11 mouse cellular contexts compared by ENCODE assay signal in the genomic region with DNA sequence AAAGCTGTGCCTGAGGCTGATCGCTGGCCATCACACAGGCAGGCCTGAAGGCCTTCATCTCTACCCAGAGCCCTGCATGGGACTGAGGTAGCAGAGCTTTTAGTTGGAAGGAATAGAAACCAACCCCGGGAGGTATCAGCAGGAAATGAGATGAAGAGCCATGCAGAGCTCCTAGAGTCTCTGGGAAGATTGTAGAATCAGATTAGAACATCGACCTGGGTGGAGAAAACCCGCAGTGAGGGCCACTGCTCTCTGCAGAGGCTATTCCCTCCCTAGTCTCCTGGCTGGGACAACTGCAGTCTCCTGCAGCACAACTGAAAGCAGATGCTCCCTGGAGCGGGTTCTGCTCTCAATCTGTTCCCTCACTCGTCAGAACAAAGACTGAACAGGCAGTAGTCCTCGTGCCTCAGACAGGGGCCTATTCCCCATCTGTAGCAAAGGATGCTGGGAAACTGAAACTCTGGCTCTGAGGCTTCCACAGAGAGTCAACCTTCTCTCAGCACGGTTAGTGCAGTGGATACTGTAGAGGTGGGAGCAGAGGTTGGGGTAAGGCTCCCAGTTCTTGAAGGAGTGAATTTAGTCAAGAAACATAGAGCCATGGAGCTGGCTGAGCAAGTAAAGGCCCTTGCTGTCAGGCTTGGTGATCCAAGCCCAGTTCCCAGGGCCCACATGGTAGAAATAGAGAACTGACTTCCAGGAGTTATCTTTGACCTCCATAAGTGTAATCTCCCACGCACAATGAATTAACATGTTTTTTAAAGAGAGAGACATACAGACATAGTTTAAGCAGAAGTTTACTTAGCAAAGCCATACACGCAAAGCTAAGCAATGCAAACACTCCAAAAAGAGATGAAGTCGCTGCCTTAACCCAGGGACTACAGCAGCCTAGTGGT. TPM values are rescaled to one million over a fixed set of nuclear protein-coding genes. Genes with fewer than 3 reads are reported as not detected.
DNase-seq lines count a peak whose midpoint lies in the region; ATAC-seq lines count a peak whose summit lies in the region.
"Had no signal": no experiment of that assay in that cellular context is flagged by ENCODE, and none has a peak within 500 bp of the region (broad histone marks: within the 10 kb centered on the region; RNA-seq: fewer than 3 reads in every experiment).

No protein-coding gene starts in this region.

- no peaks in the 10 kb centered on the region for H3K27me3 ChIP-seq in forebrain, embryonic 10.5 days (ENCODE audit: poor library complexity, severe bottlenecking)
- H3K27me3 ChIP-seq in forebrain, embryonic 13.5 days = no peaks in the 10 kb centered on the region
- no peaks in the 10 kb centered on the region for H3K27me3 ChIP-seq in midbrain, embryonic 12.5 days
- H3K27me3 ChIP-seq in midbrain, embryonic 16.5 days (ENCODE audit: control insufficient read depth, insufficient read depth, low read depth, low read length) = no peaks in the 10 kb centered on the region
- no peaks in the 10 kb centered on the region for H3K27me3 ChIP-seq in embryonic facial prominence, embryonic 14.5 days (replicated peaks; ENCODE audit: control insufficient read depth, insufficient read depth, low read length)
- H3K27me3 ChIP-seq in liver, embryonic 15.5 days = no peaks in the 10 kb centered on the region

- no peaks in the 10 kb centered on the region for H3K9me3 ChIP-seq in forebrain, embryonic 10.5 days
- no peaks in the 10 kb centered on the region for H3K9me3 ChIP-seq in forebrain, embryonic 13.5 days (replicated peaks)
- H3K9me3 ChIP-seq in midbrain, embryonic 12.5 days = no peaks in the 10 kb centered on the region
- no peaks in the 10 kb centered on the region for H3K9me3 ChIP-seq in midbrain, embryonic 16.5 days (replicated peaks; ENCODE audit: control insufficient read depth, low read length, poor library complexity, severe bottlenecking)
- H3K9me3 ChIP-seq in embryonic facial prominence, embryonic 14.5 days (ENCODE audit: control insufficient read depth, low read length) = no peaks in the 10 kb centered on the region
- H3K9me3 ChIP-seq in liver, embryonic 15.5 days (replicated peaks) = no peaks in the 10 kb centered on the region

- H3K4me3 ChIP-seq in forebrain, embryonic 10.5 days = no peak overlapping the region
- no peak overlapping the region for H3K4me3 ChIP-seq in forebrain, embryonic 13.5 days
- H3K4me3 ChIP-seq in midbrain, embryonic 12.5 days = no peak overlapping the region
- no peak overlapping the region for H3K4me3 ChIP-seq in midbrain, embryonic 16.5 days (ENCODE audit: low read depth, low read length)
- H3K4me3 ChIP-seq in embryonic facial prominence, embryonic 14.5 days (ENCODE audit: low read depth, low read length) = no peak overlapping the region
- H3K4me3 ChIP-seq in liver, embryonic 15.5 days (replicated peaks) = no peak overlapping the region

- no peak overlapping the region for H3K9ac ChIP-seq in forebrain, embryonic 13.5 days
- H3K9ac ChIP-seq in midbrain, embryonic 12.5 days (replicated peaks) = no peak overlapping the region
- H3K9ac ChIP-seq in midbrain, embryonic 16.5 days (ENCODE audit: low read depth, low read length) = no peak overlapping the region
- H3K9ac ChIP-seq in embryonic facial prominence, embryonic 14.5 days (ENCODE audit: low read depth, low read length) = peak overlapping the region; percentile 15; the same call in 1 of the 2 replicates
- H3K9ac ChIP-seq in liver, embryonic 15.5 days = no peak overlapping the region
- H3K9ac ChIP-seq: hindbrain, embryonic 14.5 days; lung, embryonic 14.5 days had no signal

- 56% methylated on average over 11 of the region's 11 CpGs for WGBS in forebrain, embryonic 10.5 days
- 56% methylated on average over 11 of the region's 11 CpGs for WGBS in forebrain, embryonic 13.5 days
- WGBS in midbrain, embryonic 12.5 days = 52% methylated on average over 11 of the region's 11 CpGs
- WGBS in midbrain, embryonic 16.5 days = 53% methylated on average over 11 of the region's 11 CpGs
- 43% methylated on average over 11 of the region's 11 CpGs for WGBS in embryonic facial prominence, embryonic 14.5 days
- 43% methylated on average over 11 of the region's 11 CpGs for WGBS in liver, embryonic 15.5 days (ENCODE audit: insufficient replicate concordance)

- H3K4me2 ChIP-seq in forebrain, embryonic 13.5 days = no peak overlapping the region
- no peak overlapping the region for H3K4me2 ChIP-seq in midbrain, embryonic 12.5 days (replicated peaks)
- H3K4me2 ChIP-seq in midbrain, embryonic 16.5 days (ENCODE audit: low read length) = no peak overlapping the region
- no peak overlapping the region for H3K4me2 ChIP-seq in embryonic facial prominence, embryonic 14.5 days (ENCODE audit: low read depth, low read length)
- no peak overlapping the region for H3K4me2 ChIP-seq in liver, embryonic 15.5 days
- H3K4me2 ChIP-seq: hindbrain, embryonic 14.5 days; lung, embryonic 14.5 days had no signal

- DNase-seq in forebrain, embryonic 10.5 days (ENCODE audit: extremely low spot score, low spot score) = no peak
- peak; percentile 46 for DNase-seq in embryonic facial prominence, embryonic 14.5 days (ENCODE audit: low spot score)
- no peak for DNase-seq in left cerebral cortex, adult 18-20 months (ENCODE audit: low spot score in 2 of 2)
- DNase-seq: lung, embryonic 14.5 days; thymus, postnatal 36 days had no signal

- no peak for ATAC-seq in forebrain, embryonic 13.5 days
- no peak for ATAC-seq in midbrain, embryonic 12.5 days (ENCODE audit: low FRiP score, low read depth)
- ATAC-seq in midbrain, embryonic 16.5 days = no peak
- no peak for ATAC-seq in embryonic facial prominence, embryonic 14.5 days (ENCODE audit: low read depth)
- ATAC-seq in liver, embryonic 15.5 days (ENCODE audit: insufficient read depth) = peak; percentile 51; the same call in 1 of the 2 replicates
- no peak for ATAC-seq in activated CD4-positive, CD25-positive, alpha-beta regulatory T cell, adult 4 months

- peaks cover 23% of the 10 kb centered on the region for H3K4me1 ChIP-seq in forebrain, embryonic 10.5 days
- no peaks in the 10 kb centered on the region for H3K4me1 ChIP-seq in forebrain, embryonic 13.5 days
- H3K4me1 ChIP-seq in midbrain, embryonic 12.5 days = no peaks in the 10 kb centered on the region
- no peaks in the 10 kb centered on the region for H3K4me1 ChIP-seq in midbrain, embryonic 16.5 days (ENCODE audit: control insufficient read depth, insufficient read depth, low read length)
- H3K4me1 ChIP-seq in embryonic facial prominence, embryonic 14.5 days (ENCODE audit: control insufficient read depth, insufficient read depth, low read length) = no peaks in the 10 kb centered on the region
- H3K4me1 ChIP-seq in liver, embryonic 15.5 days (replicated peaks) = peaks cover 34% of the 10 kb centered on the region

- no peaks in the 10 kb centered on the region for H3K36me3 ChIP-seq in forebrain, embryonic 10.5 days (replicated peaks)
- H3K36me3 ChIP-seq in forebrain, embryonic 13.5 days (ENCODE audit: poor library complexity, severe bottlenecking) = no peaks in the 10 kb centered on the region
- no peaks in the 10 kb centered on the region for H3K36me3 ChIP-seq in midbrain, embryonic 12.5 days
- H3K36me3 ChIP-seq in midbrain, embryonic 16.5 days (ENCODE audit: control insufficient read depth, insufficient read depth, low read length) = no peaks in the 10 kb centered on the region
- H3K36me3 ChIP-seq in embryonic facial prominence, embryonic 14.5 days (ENCODE audit: control insufficient read depth, insufficient read depth, low read length) = no peaks in the 10 kb centered on the region
- no peaks in the 10 kb centered on the region for H3K36me3 ChIP-seq in liver, embryonic 15.5 days (replicated peaks)

- peak overlapping the region; percentile 48 for H3K27ac ChIP-seq in forebrain, embryonic 10.5 days
- no peak overlapping the region for H3K27ac ChIP-seq in forebrain, embryonic 13.5 days
- peak overlapping the region; percentile 21; the same call in 1 of the 2 replicates for H3K27ac ChIP-seq in midbrain, embryonic 12.5 days (replicated peaks)
- no peak overlapping the region for H3K27ac ChIP-seq in midbrain, embryonic 16.5 days (ENCODE audit: low read length)
- H3K27ac ChIP-seq in embryonic facial prominence, embryonic 14.5 days (replicated peaks; ENCODE audit: low read depth, low read length) = peak overlapping the region; percentile 70
- H3K27ac ChIP-seq in liver, embryonic 15.5 days (replicated peaks) = peak overlapping the region; percentile 38
- H3K27ac ChIP-seq: hindbrain, embryonic 14.5 days had no signal

RNA-seq across cellular contexts. Expression of gene Tnfsfm13, which starts 13.9 kb away (rescaled TPM):
- polyA plus RNA-seq in forebrain, embryonic 10.5 days (2016; fragmentation: Nextera tagmentation; extraction: Ambion mirVana) = 0.44 and 0.55 TPM in 2 replicates
- polyA plus RNA-seq in forebrain, embryonic 13.5 days (2015; fragmentation: Nextera tagmentation; extraction: Ambion mirVana) = 0.45 and 0.87 TPM in 2 replicates
- polyA plus RNA-seq in midbrain, embryonic 12.5 days (2016; fragmentation: Nextera tagmentation; extraction: Ambion mirVana) = 0.65 and 1.3 TPM in 2 replicates
- 0.60 and 0.87 TPM in 2 replicates for polyA plus RNA-seq in midbrain, embryonic 16.5 days (2015; fragmentation: Nextera tagmentation; extraction: Ambion mirVana)
- polyA plus RNA-seq in embryonic facial prominence, embryonic 14.5 days (2014; fragmentation: Nextera tagmentation; extraction: Ambion mirVana) = 6.0 and 6.6 TPM in 2 replicates
- 0.85 and 0.89 TPM in 2 replicates for polyA plus RNA-seq in liver, embryonic 15.5 days (2015; fragmentation: Nextera tagmentation; extraction: Ambion mirVana)
- polyA plus RNA-seq in activated CD4-positive, CD25-positive, alpha-beta regulatory T cell, adult 4 months (2017; shearing (Covaris generic)) = not detected
- 1 to 10 TPM; 1.7 to 4.1 TPM for total RNA-seq in left cerebral cortex, adult 18-20 months (2021)

RNA-seq across cellular contexts. Expression of gene Tnfsf12, which starts 14.2 kb away (rescaled TPM):
- polyA plus RNA-seq in forebrain, embryonic 10.5 days (2016; fragmentation: Nextera tagmentation; extraction: Ambion mirVana) = 1.1 and 1.6 TPM in 2 replicates
- 1.00 and 1.1 TPM in 2 replicates for polyA plus RNA-seq in forebrain, embryonic 13.5 days (2015; fragmentation: Nextera tagmentation; extraction: Ambion mirVana)
- polyA plus RNA-seq in midbrain, embryonic 12.5 days (2016; fragmentation: Nextera tagmentation; extraction: Ambion mirVana) = 2.2 and 2.9 TPM in 2 replicates
- polyA plus RNA-seq in midbrain, embryonic 16.5 days (2015; fragmentation: Nextera tagmentation; extraction: Ambion mirVana) = 2.3 and 3.0 TPM in 2 replicates
- polyA plus RNA-seq in embryonic facial prominence, embryonic 14.5 days (2014; fragmentation: Nextera tagmentation; extraction: Ambion mirVana) = 13.0 and 16.6 TPM in 2 replicates
- polyA plus RNA-seq in liver, embryonic 15.5 days (2015; fragmentation: Nextera tagmentation; extraction: Ambion mirVana) = 2.1 and 2.6 TPM in 2 replicates
- polyA plus RNA-seq in activated CD4-positive, CD25-positive, alpha-beta regulatory T cell, adult 4 months (2017; shearing (Covaris generic)) = not detected
- 10 to 100 TPM; 11.5 to 12.1 TPM for total RNA-seq in left cerebral cortex, adult 18-20 months (2021)

RNA-seq across cellular contexts. Expression of gene Tnfsf13, which starts 24.2 kb away (rescaled TPM):
- polyA plus RNA-seq in forebrain, embryonic 10.5 days (2016; fragmentation: Nextera tagmentation; extraction: Ambion mirVana) = 0.20 TPM in 1 of 2 replicates, not detected in the other
- 0.15 and 0.43 TPM in 2 replicates for polyA plus RNA-seq in forebrain, embryonic 13.5 days (2015; fragmentation: Nextera tagmentation; extraction: Ambion mirVana)
- polyA plus RNA-seq in midbrain, embryonic 12.5 days (2016; fragmentation: Nextera tagmentation; extraction: Ambion mirVana) = 0.41 and 0.77 TPM in 2 replicates
- polyA plus RNA-seq in midbrain, embryonic 16.5 days (2015; fragmentation: Nextera tagmentation; extraction: Ambion mirVana) = 0.53 and 0.66 TPM in 2 replicates
- 0.37 and 0.49 TPM in 2 replicates for polyA plus RNA-seq in embryonic facial prominence, embryonic 14.5 days (2014; fragmentation: Nextera tagmentation; extraction: Ambion mirVana)
- polyA plus RNA-seq in liver, embryonic 15.5 days (2015; fragmentation: Nextera tagmentation; extraction: Ambion mirVana) = 0.15 and 0.64 TPM in 2 replicates
- not detected for polyA plus RNA-seq in activated CD4-positive, CD25-positive, alpha-beta regulatory T cell, adult 4 months (2017; shearing (Covaris generic))
- total RNA-seq in left cerebral cortex, adult 18-20 months (2021) = 1 to 10 TPM; 1.6 to 2.9 TPM

RNA-seq across cellular contexts. Expression of gene Senp3, which starts 27.9 kb away (rescaled TPM):
- 127 and 128 TPM in 2 replicates for polyA plus RNA-seq in forebrain, embryonic 10.5 days (2016; fragmentation: Nextera tagmentation; extraction: Ambion mirVana)
- polyA plus RNA-seq in forebrain, embryonic 13.5 days (2015; fragmentation: Nextera tagmentation; extraction: Ambion mirVana) = 93.7 and 99.6 TPM in 2 replicates
- polyA plus RNA-seq in midbrain, embryonic 12.5 days (2016; fragmentation: Nextera tagmentation; extraction: Ambion mirVana) = 108 and 113 TPM in 2 replicates
- polyA plus RNA-seq in midbrain, embryonic 16.5 days (2015; fragmentation: Nextera tagmentation; extraction: Ambion mirVana) = 94.0 and 98.5 TPM in 2 replicates
- 73.6 and 88.4 TPM in 2 replicates for polyA plus RNA-seq in embryonic facial prominence, embryonic 14.5 days (2014; fragmentation: Nextera tagmentation; extraction: Ambion mirVana)
- polyA plus RNA-seq in liver, embryonic 15.5 days (2015; fragmentation: Nextera tagmentation; extraction: Ambion mirVana) = 23.9 and 27.2 TPM in 2 replicates
- polyA plus RNA-seq in activated CD4-positive, CD25-positive, alpha-beta regulatory T cell, adult 4 months (2017; shearing (Covaris generic)) = 10 to 100 TPM; 32.7 to 33.0 TPM
- 10 to 100 TPM; 91.4 to 98.7 TPM for total RNA-seq in left cerebral cortex, adult 18-20 months (2021)

RNA-seq across cellular contexts. Expression of gene Eif4a1, which starts 37.6 kb away (rescaled TPM):
- polyA plus RNA-seq in forebrain, embryonic 10.5 days (2016; fragmentation: Nextera tagmentation; extraction: Ambion mirVana) = 725 and 747 TPM in 2 replicates
- polyA plus RNA-seq in forebrain, embryonic 13.5 days (2015; fragmentation: Nextera tagmentation; extraction: Ambion mirVana) = 654 and 701 TPM in 2 replicates
- polyA plus RNA-seq in midbrain, embryonic 12.5 days (2016; fragmentation: Nextera tagmentation; extraction: Ambion mirVana) = 608 and 698 TPM in 2 replicates
- polyA plus RNA-seq in midbrain, embryonic 16.5 days (2015; fragmentation: Nextera tagmentation; extraction: Ambion mirVana) = 477 and 496 TPM in 2 replicates
- 525 and 575 TPM in 2 replicates for polyA plus RNA-seq in embryonic facial prominence, embryonic 14.5 days (2014; fragmentation: Nextera tagmentation; extraction: Ambion mirVana)
- polyA plus RNA-seq in liver, embryonic 15.5 days (2015; fragmentation: Nextera tagmentation; extraction: Ambion mirVana) = 228 and 232 TPM in 2 replicates
- 100 to 1,000 TPM; 202 to 297 TPM for polyA plus RNA-seq in activated CD4-positive, CD25-positive, alpha-beta regulatory T cell, adult 4 months (2017; shearing (Covaris generic))
- 100 to 1,000 TPM; 289 to 295 TPM for total RNA-seq in left cerebral cortex, adult 18-20 months (2021)

Comparison
In these comparisons a context has a peak if more than half of its experiments do, and no peak if none do; other contexts are left out.
1. H3K27ac ChIP-seq: peak in forebrain, embryonic 10.5 days (single experiment), midbrain, embryonic 12.5 days (single experiment), embryonic facial prominence, embryonic 14.5 days (single experiment) and liver, embryonic 15.5 days (single experiment); none in forebrain, embryonic 13.5 days (single experiment) and midbrain, embryonic 16.5 days (single experiment).